8 mouse cellular contexts compared by ENCODE assay signal in genomic region chr1:131765357-131766001, GRCm38 (mm10). TPM values are rescaled to one million over a fixed set of nuclear protein-coding genes. Genes with fewer than 3 reads are reported as not detected.
DNase-seq lines count a peak whose midpoint lies in the region; ATAC-seq lines count a peak whose summit lies in the region.

No protein-coding gene starts in this region.

- H3K4me3 ChIP-seq in forebrain, embryonic 15.5 days = no peak overlapping the region
- no peak overlapping the region for H3K4me3 ChIP-seq in hindbrain, embryonic 12.5 days

- H3K27me3 ChIP-seq in forebrain, embryonic 15.5 days = no peaks in the 10 kb centered on the region
- H3K27me3 ChIP-seq in hindbrain, embryonic 12.5 days = no peaks in the 10 kb centered on the region

- H3K4me2 ChIP-seq in forebrain, embryonic 15.5 days (replicated peaks) = no peak overlapping the region
- H3K4me2 ChIP-seq in hindbrain, embryonic 12.5 days (replicated peaks) = 0 out of 2 replicates have a peak overlapping the region, but pooled peaks have one; percentile 3

- H3K36me3 ChIP-seq in forebrain, embryonic 15.5 days = no peaks in the 10 kb centered on the region
- no peaks in the 10 kb centered on the region for H3K36me3 ChIP-seq in hindbrain, embryonic 12.5 days

- no peaks in the 10 kb centered on the region for H3K9me3 ChIP-seq in forebrain, embryonic 15.5 days
- no peaks in the 10 kb centered on the region for H3K9me3 ChIP-seq in hindbrain, embryonic 12.5 days (replicated peaks)

- H3K4me1 ChIP-seq in forebrain, embryonic 15.5 days = peaks cover 10% of the 10 kb centered on the region
- no peaks in the 10 kb centered on the region for H3K4me1 ChIP-seq in hindbrain, embryonic 12.5 days

- 0 out of 2 replicates have a peak, but pooled peaks have one; percentile 45 for ATAC-seq in forebrain, embryonic 15.5 days (replicated peaks)
- ATAC-seq in hindbrain, embryonic 12.5 days (ENCODE audit: low FRiP score) = 0 out of 2 replicates have a peak, but pooled peaks have one; percentile 56

- H3K27ac ChIP-seq in forebrain, embryonic 15.5 days (replicated peaks) = no peak overlapping the region
- H3K27ac ChIP-seq in hindbrain, embryonic 12.5 days = no peak overlapping the region

- WGBS in forebrain, embryonic 15.5 days = 13% methylated on average over 11 of the region's 11 CpGs
- 13% methylated on average over 11 of the region's 11 CpGs for WGBS in hindbrain, embryonic 12.5 days

- H3K9ac ChIP-seq in forebrain, embryonic 15.5 days (replicated peaks) = no peak overlapping the region
- no peak overlapping the region for H3K9ac ChIP-seq in hindbrain, embryonic 12.5 days

- DNase-seq in Muller cell, postnatal 12 days (ENCODE audit: inconsistent ontology term) = peak; percentile 71
- peak; percentile 61 for DNase-seq in cerebellum, adult 11-12 months
- peak; percentile 91 to 93 for DNase-seq in layer of hippocampus, postnatal 10 days (ENCODE audit: low spot score in 2 of 2)
- peak; percentile 87 for DNase-seq in lung, postnatal 36 days
- DNase-seq in retina, postnatal 1 day = peak; percentile 83
- DNase-seq in urinary bladder, adult 2 months (ENCODE audit: low spot score) = peak; percentile 63

RNA-seq across cellular contexts. Expression of gene Slc26a9, which starts 21.7 kb away (rescaled TPM):
- 0.04 and 0.09 TPM in 2 replicates for polyA plus RNA-seq in forebrain, embryonic 15.5 days (2015; fragmentation: Nextera tagmentation; extraction: Ambion mirVana)
- 0.07 and 0.13 TPM in 2 replicates for polyA plus RNA-seq in hindbrain, embryonic 12.5 days (2016; fragmentation: Nextera tagmentation; extraction: Ambion mirVana)
- total RNA-seq in layer of hippocampus, postnatal 10 days (2021) = under 1 TPM; 0.34 to 0.47 TPM
- 0.01 TPM in 1 of 2 replicates, not detected in the other for polyA plus RNA-seq in urinary bladder, adult 2 months (2012; rRNA removed)

RNA-seq across cellular contexts. Expression of gene Pm20d1, which starts 31.7 kb away (rescaled TPM):
- 0.19 and 0.69 TPM in 2 replicates for polyA plus RNA-seq in forebrain, embryonic 15.5 days (2015; fragmentation: Nextera tagmentation; extraction: Ambion mirVana)
- polyA plus RNA-seq in hindbrain, embryonic 12.5 days (2016; fragmentation: Nextera tagmentation; extraction: Ambion mirVana) = 0.35 and 0.42 TPM in 2 replicates
- total RNA-seq in layer of hippocampus, postnatal 10 days (2021) = 1 to 10 TPM in 1 of 2 experiments, under 1 TPM in 1; 0.75 to 1.8 TPM
- polyA plus RNA-seq in urinary bladder, adult 2 months (2012; rRNA removed) = 6.5 TPM in 2 replicates
